Mouse (Mus musculus) right cerebral cortex, adult 18-20 months (tissue): Measurements from ENCODE around the gene Zic4.

Experiments used
- DNase-seq: peaks from one replicate; pipeline ENCODE4 v3.0.0; 2022; ENCODE audit warnings: mixed read lengths

Zic4 gene

DNA sequence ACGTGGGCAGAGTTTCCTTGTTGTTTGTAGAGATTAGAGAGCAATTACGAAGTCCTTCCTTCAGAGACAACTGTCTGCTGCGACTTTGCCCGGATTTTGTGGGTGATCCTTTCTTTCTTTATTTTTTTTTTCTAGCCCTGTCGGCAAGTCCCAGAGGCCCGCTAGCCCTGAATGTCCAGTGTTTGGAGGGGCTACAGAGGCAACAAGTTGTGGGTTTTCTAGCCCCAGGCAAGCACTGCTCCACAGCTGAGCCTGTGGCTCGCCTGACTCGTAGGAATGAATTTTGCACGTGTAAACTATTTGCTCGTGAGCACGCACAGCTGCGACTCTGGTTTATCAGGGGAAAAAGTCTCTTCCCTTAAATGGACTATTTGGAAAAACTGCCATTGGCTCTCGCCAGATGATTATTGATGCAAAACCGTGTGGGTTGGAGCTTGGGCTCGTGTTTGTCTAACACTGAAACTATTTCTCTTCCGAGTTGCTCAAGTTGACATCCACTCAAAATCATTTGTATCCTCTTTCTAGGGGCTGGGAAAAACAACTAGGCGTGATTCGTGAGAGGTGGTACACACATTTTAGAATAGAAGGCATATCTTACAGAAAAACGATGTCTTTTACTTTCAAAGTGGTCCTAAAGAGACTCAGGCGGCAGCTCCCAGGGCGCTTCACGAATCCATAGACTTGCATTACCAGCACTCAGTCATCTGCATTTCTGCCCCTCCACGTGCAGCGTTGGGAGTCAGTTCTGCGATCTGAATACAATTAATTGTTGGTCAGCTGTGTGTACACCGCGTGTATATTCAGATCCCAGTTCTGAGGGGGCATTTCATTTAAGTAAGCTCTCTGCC is 42.9 kb downstream of the Zic4 start:
- DNase-seq, result no peak

DNA sequence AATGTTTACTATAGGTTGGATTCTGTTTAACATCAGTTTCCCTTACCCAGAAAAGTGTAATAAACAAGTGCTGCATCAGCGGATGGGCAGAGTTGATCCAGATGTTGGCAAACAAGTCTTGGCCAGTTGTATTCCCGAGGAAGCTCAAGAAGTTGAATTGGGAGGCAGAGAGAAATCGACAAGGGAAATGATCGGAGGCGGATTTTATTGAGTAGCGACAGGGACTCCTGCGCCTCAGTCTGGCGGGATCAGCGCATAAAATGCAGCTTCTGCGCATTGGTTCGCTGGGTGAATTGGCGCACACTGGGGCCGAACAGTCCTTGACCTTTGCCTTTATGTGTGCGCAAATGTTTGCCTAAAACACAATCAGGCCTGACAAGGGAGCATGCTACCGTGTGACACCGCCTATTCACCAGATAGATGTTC is 43.6 kb downstream of the Zic4 start:
- DNase-seq, result no peak

DNA sequence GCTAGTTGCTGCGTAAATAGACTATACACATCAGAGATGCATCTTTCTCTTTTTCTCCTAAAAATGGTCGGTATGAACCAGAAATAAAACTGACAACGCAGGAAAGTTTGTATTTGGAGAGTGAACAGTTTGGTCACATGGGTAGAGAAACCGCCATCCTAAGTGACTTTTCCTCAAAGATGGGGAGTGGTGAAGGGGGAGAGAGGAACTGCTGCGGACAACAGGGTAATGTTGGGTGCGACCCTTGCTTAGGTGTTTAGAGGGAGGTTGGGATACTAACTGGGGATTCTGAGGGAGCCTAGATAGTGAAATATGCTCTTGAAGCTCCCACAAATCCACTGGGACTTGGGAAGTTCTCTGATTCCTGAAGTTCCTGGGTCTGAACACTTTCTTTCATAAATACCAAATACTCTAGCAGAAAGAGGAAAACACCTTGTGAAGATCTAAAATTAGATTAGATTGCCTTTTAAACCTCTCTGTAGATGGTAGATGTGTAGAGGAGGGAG is 44.1 kb downstream of the Zic4 start:
- DNase-seq, result no peak

DNA sequence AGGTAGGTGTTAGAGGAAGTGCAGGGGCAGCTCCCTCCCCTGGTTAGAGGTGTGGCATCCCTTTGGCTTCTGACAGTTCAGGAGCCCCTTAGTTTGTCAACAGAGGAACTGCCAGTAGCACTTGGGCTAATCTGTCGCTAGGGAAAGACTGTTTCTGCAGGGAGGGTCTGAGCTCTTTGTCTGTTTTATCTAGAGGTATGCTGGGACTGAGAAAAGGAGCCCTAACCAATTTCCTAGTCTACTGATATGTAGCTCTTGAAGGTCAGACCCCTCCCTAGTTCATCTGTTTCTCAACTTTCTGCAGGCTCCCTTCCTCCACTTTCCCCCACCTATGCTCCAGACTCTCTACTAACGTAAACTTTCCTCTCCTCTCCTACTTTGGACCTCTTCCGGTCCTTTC is 47.6 kb downstream of the Zic4 start:
- DNase-seq, result no peak

DNA sequence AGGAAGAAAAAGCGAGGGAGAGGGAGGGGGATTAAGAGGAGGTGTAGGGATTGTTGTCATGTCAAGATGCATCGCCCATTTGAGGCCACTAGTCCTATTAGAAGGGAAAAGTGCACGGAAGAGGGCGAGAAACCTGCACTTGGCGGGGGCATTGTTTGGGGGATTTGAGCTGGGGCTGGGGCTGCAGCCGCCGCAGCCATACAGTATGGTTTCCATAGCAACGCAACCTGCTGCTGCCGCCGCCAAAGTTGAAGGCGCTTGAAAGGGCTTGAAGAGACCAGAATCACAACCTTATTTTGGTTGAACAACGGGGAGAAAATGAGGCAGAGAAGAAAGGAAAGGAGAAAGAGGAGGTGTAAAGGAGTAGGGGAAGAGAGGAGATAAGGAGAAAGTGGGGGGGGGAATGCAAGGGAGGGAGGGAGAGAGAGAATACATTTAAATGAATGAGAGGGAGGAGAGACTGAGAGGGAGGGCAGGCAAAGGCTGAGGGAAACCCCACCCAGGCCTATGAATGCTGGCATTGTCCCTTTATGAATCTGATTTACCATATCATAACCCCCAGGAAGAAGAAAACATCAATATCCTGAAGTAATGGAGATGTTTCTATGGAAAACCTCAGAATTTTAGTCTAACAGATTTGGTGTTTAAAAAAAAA is 51.9 kb downstream of the Zic4 start:
- DNase-seq, result no peak

DNA sequence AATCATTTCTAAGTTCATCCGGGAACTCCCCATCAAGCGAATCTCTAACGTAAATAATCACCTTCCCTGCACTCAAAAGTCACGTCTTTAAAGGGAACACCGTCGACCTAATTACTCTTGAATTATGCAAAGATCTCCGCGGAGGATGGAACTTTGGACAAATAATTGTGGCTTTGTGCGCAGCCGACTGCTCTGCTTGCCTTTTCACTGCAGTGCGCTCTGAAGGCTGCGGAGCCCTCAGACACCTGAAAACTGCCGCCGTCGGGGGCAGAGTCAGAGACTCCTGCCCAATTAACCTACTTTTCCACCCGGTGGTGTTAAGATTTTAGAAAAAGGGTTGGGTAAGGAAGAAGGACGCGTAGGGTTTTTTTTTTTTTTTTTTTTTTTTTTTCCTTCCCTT is 58.2 kb downstream of the Zic4 start:
- no peak for DNase-seq
